Mouse (Mus musculus): ENCODE results near the gene Flt3.

- TF ChIP-seq USF1 (IDR thresholded peaks at IDR 0.05; ENCODE audit: low read depth, low read length) (no peak), MXI1 (IDR thresholded peaks at IDR 0.05; ENCODE audit: low read depth, low read length) (no peak), POLR2A (IDR thresholded peaks at IDR 0.05; ENCODE audit: low read depth, low read length) (no peak), USF2 (conservative IDR thresholded peaks at IDR 0.05; ENCODE audit: low read depth, low read length) (no peak), CTCF (conservative IDR thresholded peaks at IDR 0.05 in 1 of 2, IDR thresholded peaks at IDR 0.05 in 1 of 2; ENCODE audit: low read depth in 2 of 2, low read length in 2 of 2) (no peak), TCF12 (IDR thresholded peaks at IDR 0.05; ENCODE audit: low read depth, low read length) (no peak), TBP (conservative IDR thresholded peaks at IDR 0.05; ENCODE audit: low read depth, low read length) (no peak), MAX (IDR thresholded peaks at IDR 0.05; ENCODE audit: low read length) (no peak), ZC3H11A (IDR thresholded peaks at IDR 0.05; ENCODE audit: low read depth, low read length) (no peak), EP300 (IDR thresholded peaks at IDR 0.05; ENCODE audit: low read length) (no peak), ETS1 (conservative IDR thresholded peaks at IDR 0.05; ENCODE audit: low read depth, low read length) (no peak), ZNF384 (IDR thresholded peaks at IDR 0.05; ENCODE audit: low read depth, low read length) (no peak), POLR2AphosphoS2 (IDR thresholded peaks at IDR 0.05; ENCODE audit: low read depth, low read length) (no peak)
These were observed 67.6 kb downstream of the Flt3 start for GRCm38 (mm10) chr5:147332711-147333110.
